Mouse (Mus musculus): ENCODE measurements around the gene Exd1. TPM values are rescaled to one million over a fixed set of nuclear protein-coding genes. Genes with fewer than 3 reads are reported as not detected.

Exd1 gene
- total RNA-seq, 2 experiments from 2014 or later: 2.0 TPM; not detected in 1

GRCm38 (mm10) chr2:119476166-119476565 lies 71.3 kb downstream of the Exd1 start:
- no peak for ATAC-seq (replicated peaks; ENCODE audit: poor library complexity)

Other genes starting within 250 kb of the Exd1 start
- 0.05 TPM in 1 of 2 replicates, not detected in the other for gene Dll4, start 221.8 kb downstream of the Exd1 start, total RNA-seq (2015)
- not detected in 2 replicates for gene Dll4, start 221.8 kb downstream of the Exd1 start, total RNA-seq (2017)
- 0.34 and 0.57 TPM in 2 replicates for gene Chac1, start 196.4 kb downstream of the Exd1 start, total RNA-seq (2015)
- 0.71 and 1.3 TPM in 2 replicates for gene Chac1, start 196.4 kb downstream of the Exd1 start, total RNA-seq (2017)
- 24.3 and 25.0 TPM in 2 replicates for gene Ino80, start 69.9 kb downstream of the Exd1 start, total RNA-seq (2015)
- gene Ino80, start 69.9 kb downstream of the Exd1 start, total RNA-seq (2017): 21.5 and 25.4 TPM in 2 replicates
- 47.9 and 51.9 TPM in 2 replicates for gene Chp1, start 70 bp upstream of the Exd1 start, total RNA-seq (2015)
- 49.1 and 57.9 TPM in 2 replicates for gene Chp1, start 70 bp upstream of the Exd1 start, total RNA-seq (2017)
- gene Nusap1, start 70.7 kb upstream of the Exd1 start, total RNA-seq (2015): 85.9 and 103 TPM in 2 replicates
- gene Nusap1, start 70.7 kb upstream of the Exd1 start, total RNA-seq (2017): 96.0 and 104 TPM in 2 replicates
- gene Oip5, start 70.8 kb upstream of the Exd1 start, total RNA-seq (2015): 19.5 and 21.9 TPM in 2 replicates
- 26.9 and 29.6 TPM in 2 replicates for gene Oip5, start 70.8 kb upstream of the Exd1 start, total RNA-seq (2017)
- gene Ndufaf1, start 115.2 kb upstream of the Exd1 start, total RNA-seq (2015): 37.3 and 38.8 TPM in 2 replicates
- gene Ndufaf1, start 115.2 kb upstream of the Exd1 start, total RNA-seq (2017): 18.4 and 20.4 TPM in 2 replicates
- gene Rtf1, start 127.4 kb upstream of the Exd1 start, total RNA-seq (2015): 39.1 and 41.9 TPM in 2 replicates
- 26.2 and 43.0 TPM in 2 replicates for gene Rtf1, start 127.4 kb upstream of the Exd1 start, total RNA-seq (2017)
- 0.20 and 0.29 TPM in 2 replicates for gene Itpka, start 194.7 kb upstream of the Exd1 start, total RNA-seq (2015)
- gene Itpka, start 194.7 kb upstream of the Exd1 start, total RNA-seq (2017): 0.25 and 0.54 TPM in 2 replicates
- not detected in 2 replicates for gene Ltk, start 212.8 kb upstream of the Exd1 start, total RNA-seq (2015)
- gene Ltk, start 212.8 kb upstream of the Exd1 start, total RNA-seq (2017): not detected in 2 replicates
- gene Rpap1, start 239.9 kb upstream of the Exd1 start, total RNA-seq (2015): 6.6 TPM in 2 replicates
- gene Rpap1, start 239.9 kb upstream of the Exd1 start, total RNA-seq (2017): 9.6 and 9.7 TPM in 2 replicates

Data from megakaryocyte progenitor cell, adult 5-6 weeks (primary cell).